Mouse (Mus musculus) mesoderm, embryonic 11.5 days (tissue): ENCODE results near the gene Gm35549.

Source experiments
- DNase-seq: peaks from one replicate; pipeline ENCODE4 v3.0.0-alpha.2; 2012; ENCODE audit warnings: low read depth, low spot score

Gene Gm35549

GRCm38 (mm10) chr9:122826743-122827142, 17.1 kb downstream of the Gm35549 start:
- no peak for DNase-seq

GRCm38 (mm10) chr9:122823374-122824017, 20.3 kb downstream of the Gm35549 start:
- DNase-seq: no peak

GRCm38 (mm10) chr9:122815239-122815851, 28.5 kb downstream of the Gm35549 start:
- DNase-seq: no peak

- DNase-seq: no peak
Observed at GRCm38 (mm10) chr9:122814775-122815174, 29.1 kb downstream of the Gm35549 start.

GRCm38 (mm10) chr9:122812386-122812785, 31.4 kb downstream of the Gm35549 start:
- no peak for DNase-seq

GRCm38 (mm10) chr9:122810212-122810611, 33.6 kb downstream of the Gm35549 start:
- no peak for DNase-seq

GRCm38 (mm10) chr9:122807186-122807585, 36.6 kb downstream of the Gm35549 start:
- no peak for DNase-seq

- no peak for DNase-seq
Observed at GRCm38 (mm10) chr9:122805845-122806341, 37.9 kb downstream of the Gm35549 start.

- peak; percentile 93 for DNase-seq
Observed at GRCm38 (mm10) chr9:122805053-122805844, 38.6 kb downstream of the Gm35549 start, which contains the start of gene Tcaim. Gene Tcaim (plus strand): TSS chr9:122805539.

GRCm38 (mm10) chr9:122786534-122786933, 57.3 kb downstream of the Gm35549 start:
- DNase-seq: no peak

- DNase-seq: no peak
Observed at GRCm38 (mm10) chr9:122785231-122785630, 58.6 kb downstream of the Gm35549 start.
